Mouse (Mus musculus): ENCODE data around the gene Greb1. TPM values are rescaled to one million over a fixed set of nuclear protein-coding genes. Genes with fewer than 3 reads are reported as not detected.

The Greb1 gene
- total RNA-seq, 2 experiments from 2014 or later: 0.04 TPM; not detected in 1

- peak; percentile 71 for ATAC-seq (replicated peaks; ENCODE audit: poor library complexity)
Observed at GRCm38 (mm10) chr12:16808045-16808444, 7.4 kb upstream of the Greb1 start.

- ATAC-seq (replicated peaks; ENCODE audit: poor library complexity): peak; percentile 92
Observed at GRCm38 (mm10) chr12:16805511-16805910, 4.8 kb upstream of the Greb1 start.

GRCm38 (mm10) chr12:16803956-16804430 lies 3.3 kb upstream of the Greb1 start:
- no peak for ATAC-seq (replicated peaks; ENCODE audit: poor library complexity)

DNA sequence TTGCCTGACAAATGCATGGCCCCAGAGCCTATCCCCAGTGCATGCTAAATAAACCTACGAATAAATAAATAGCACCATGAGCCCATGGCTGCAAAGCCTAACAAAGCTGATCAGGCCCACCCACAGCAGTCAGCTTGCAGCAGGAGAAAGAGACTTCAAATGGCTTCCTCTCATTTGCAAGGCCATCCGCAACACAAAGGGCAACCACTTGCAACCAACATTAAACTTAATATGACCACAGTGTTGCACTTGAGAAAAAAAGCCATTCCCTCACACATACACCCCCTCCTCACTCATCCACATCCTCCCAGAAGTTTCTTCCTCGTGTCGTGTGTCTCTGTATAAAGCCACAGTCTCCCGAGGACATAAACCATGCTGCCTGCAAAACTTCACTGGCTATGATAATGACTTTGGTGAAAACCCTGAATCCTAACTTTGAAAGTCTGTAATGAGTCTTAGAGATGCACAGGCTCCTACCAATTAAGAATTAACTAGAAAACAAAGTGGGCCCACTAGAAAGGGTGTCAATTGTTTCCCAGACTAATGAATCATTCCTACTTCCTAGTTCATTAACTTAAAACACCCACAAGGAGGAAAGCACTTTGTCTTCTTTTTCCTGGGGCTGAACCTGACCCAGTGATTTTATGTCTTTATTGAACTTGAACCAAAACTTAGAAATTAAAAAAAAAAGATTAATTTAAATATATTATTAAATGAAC lies 2.7 kb upstream of the Greb1 start:
- no peak for ATAC-seq (replicated peaks; ENCODE audit: poor library complexity)

- ATAC-seq (replicated peaks; ENCODE audit: poor library complexity): peak; percentile 46
Observed at GRCm38 (mm10) chr12:16800959-16801315, 251 bp upstream of the Greb1 start.

- ATAC-seq (replicated peaks; ENCODE audit: poor library complexity): no peak
Observed at GRCm38 (mm10) chr12:16799928-16800258, 793 bp downstream of the Greb1 start.

GRCm38 (mm10) chr12:16798894-16799293 lies 1.8 kb downstream of the Greb1 start:
- ATAC-seq (replicated peaks; ENCODE audit: poor library complexity): no peak

DNA sequence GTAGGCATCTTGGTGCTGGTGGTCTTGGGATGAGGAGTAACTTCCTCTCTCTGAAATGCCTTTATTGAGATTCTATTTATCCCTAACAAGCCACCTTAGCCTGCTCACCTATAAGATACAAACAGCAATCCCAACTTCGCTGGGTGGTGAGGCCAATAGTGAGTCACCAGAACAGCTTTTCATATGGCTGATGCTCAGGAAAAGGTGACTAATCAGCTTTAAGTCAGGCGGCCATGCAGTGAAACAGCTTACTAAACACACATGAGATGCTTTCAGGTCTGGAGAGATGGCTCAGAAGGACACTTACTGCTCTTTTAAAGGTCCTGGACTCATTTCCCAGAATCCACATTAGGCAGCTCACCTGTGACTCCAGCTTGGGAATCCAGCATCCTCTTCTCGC lies 4.9 kb downstream of the Greb1 start:
- ATAC-seq (replicated peaks; ENCODE audit: poor library complexity): no peak

- ATAC-seq (replicated peaks; ENCODE audit: poor library complexity): no peak
Observed at GRCm38 (mm10) chr12:16793371-16793770, 7.3 kb downstream of the Greb1 start.

- ATAC-seq (replicated peaks; ENCODE audit: poor library complexity): no peak; the same call in 1 of the 2 replicates
Observed at GRCm38 (mm10) chr12:16790456-16790855, 10.2 kb downstream of the Greb1 start.

DNA sequence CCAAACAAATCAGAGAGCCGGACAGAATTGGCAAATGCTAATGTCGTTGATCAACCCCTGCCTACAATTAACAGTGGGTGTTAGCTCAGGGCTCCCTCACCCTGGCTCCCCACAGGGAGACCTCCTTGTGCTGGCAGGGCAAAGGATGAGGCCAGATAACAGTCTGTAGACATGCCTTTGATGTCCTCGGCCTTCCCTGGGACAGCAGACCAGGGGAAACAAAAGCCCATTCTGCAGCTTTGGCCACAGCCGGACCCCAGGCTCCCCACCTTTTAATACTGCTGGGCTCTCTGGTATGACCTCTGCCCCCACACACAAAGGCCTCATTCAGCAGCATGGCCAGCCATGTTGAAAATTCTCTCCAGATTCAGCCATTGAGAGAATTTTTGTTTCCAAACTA lies 10.9 kb downstream of the Greb1 start:
- ATAC-seq (replicated peaks; ENCODE audit: poor library complexity): no peak

DNA sequence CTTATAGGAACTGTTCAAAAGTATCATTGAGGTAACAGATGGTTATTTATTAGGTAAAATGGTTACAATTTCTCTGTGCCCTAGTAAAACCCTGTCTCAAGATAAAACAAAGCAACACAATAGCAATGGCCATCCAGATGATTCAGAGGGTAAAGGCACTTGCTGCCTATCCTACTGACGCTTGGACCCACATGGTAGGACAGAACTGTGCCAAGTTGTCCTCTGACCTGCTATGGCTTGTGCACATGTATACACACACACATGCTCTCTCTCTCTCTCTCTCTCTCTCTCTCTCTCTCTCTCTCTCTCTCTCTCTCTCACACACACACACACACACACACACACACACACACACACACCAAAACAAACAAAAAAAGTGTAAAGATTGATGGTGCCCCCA lies 11.5 kb downstream of the Greb1 start:
- no peak for ATAC-seq (replicated peaks; ENCODE audit: poor library complexity)

- no peak for ATAC-seq (replicated peaks; ENCODE audit: poor library complexity)
Observed at GRCm38 (mm10) chr12:16788600-16788999, 12.1 kb downstream of the Greb1 start.

- ATAC-seq (replicated peaks; ENCODE audit: poor library complexity): no peak
Observed at GRCm38 (mm10) chr12:16781034-16781746, 19.5 kb downstream of the Greb1 start.

- no peak for ATAC-seq (replicated peaks; ENCODE audit: poor library complexity)
Observed at GRCm38 (mm10) chr12:16780320-16780719, 20.4 kb downstream of the Greb1 start.

- no peak for ATAC-seq (replicated peaks; ENCODE audit: poor library complexity)
Observed at GRCm38 (mm10) chr12:16779165-16779564, 21.5 kb downstream of the Greb1 start.

DNA sequence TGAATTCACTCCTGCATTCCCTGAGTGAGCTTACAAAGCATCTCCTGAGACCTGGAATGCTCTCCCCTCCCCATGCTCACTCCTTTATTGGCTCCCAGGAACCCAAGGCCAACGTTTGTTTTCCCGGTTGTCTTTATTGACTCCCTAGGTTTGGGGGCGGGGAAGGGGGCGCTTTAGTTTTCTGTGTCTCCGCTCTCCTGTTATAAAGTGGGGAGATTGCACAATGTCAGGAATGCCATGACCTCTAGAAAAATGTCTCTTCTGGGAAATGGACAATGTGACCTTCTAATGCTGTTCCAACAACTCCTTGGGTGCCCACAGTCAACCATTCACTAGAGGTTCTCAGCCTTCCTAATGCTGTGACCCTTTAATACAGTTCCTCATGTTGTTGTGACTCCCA lies 22.2 kb downstream of the Greb1 start:
- no peak for ATAC-seq (replicated peaks; ENCODE audit: poor library complexity)

- no peak for ATAC-seq (replicated peaks; ENCODE audit: poor library complexity)
Observed at GRCm38 (mm10) chr12:16775351-16775750, 25.3 kb downstream of the Greb1 start.

GRCm38 (mm10) chr12:16774605-16775004 lies 26.1 kb downstream of the Greb1 start:
- no peak for ATAC-seq (replicated peaks; ENCODE audit: poor library complexity)

DNA sequence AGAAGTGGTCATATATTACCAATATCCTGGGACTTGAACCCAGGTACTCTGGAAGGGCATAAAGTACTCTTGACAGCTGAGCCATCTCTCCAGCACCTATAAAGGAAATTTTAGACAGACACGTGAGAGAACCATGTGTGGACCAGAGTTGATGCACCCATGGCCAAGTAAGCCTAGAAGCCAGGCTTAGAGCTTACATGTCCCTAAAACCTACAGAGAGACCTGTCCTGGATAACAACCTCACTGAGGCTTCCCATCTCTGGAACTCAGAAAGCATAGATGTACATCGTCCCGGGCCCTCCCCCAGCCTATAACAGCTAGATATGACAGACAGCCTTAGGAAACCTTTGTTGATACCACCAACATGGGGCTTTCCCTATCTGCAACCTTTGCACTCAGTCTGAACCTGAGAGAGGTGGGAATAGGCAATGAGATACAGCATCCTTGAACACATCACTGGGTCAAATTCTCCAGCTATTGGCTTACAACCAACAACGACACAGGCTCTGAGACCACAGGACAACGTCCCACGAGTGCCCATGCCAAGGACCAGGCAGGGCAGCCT lies 31.0 kb downstream of the Greb1 start:
- ATAC-seq (replicated peaks; ENCODE audit: poor library complexity): no peak

DNA sequence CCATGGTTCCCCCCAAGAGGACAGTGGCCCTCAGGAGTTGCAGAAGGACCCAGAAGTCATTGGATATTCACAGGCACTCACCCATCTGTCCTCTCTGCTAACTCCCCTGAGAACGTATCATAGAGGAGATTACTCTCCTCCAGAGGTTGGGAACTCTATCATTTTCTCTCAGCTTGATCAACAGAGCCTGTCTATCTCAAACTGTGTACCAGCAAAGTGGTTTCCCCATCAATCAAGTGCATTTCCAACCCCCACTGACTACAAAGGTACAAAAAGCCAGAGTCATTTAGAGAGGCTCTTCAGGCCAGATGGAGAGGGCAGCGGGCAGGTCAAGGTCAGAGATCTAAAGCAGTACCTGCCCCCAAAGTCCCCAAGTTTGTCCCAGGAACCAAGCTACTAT lies 32.0 kb downstream of the Greb1 start:
- ATAC-seq (replicated peaks; ENCODE audit: poor library complexity): no peak

GRCm38 (mm10) chr12:16768251-16768650 lies 32.4 kb downstream of the Greb1 start:
- no peak for ATAC-seq (replicated peaks; ENCODE audit: poor library complexity)
